ENCODE assay signal across 8 mouse cellular contexts in the genomic region with DNA sequence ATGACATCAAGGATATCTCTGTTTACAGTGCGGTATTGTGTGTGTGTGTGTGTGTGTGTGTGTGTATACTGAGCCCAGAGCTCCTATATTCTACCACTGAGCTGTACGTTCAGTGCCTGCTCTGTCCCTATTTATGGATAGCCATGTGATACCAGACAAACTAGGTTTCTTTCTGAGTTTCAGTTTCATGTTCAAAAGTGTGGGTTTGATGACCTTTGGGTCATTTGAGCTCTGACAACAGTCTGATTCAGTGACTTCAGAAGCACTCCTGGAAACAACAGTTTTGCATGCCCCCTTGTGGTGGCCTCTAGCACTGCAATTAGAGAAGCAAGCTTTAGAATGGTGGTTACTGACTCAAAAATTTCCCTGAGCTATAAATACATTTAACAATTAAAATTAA. TPM values are rescaled to one million over a fixed set of nuclear protein-coding genes. Genes with fewer than 3 reads are reported as not detected.
A peak's percentile ranks its signal among the peaks of the same experiment; 100 is the strongest.
DNase-seq lines count a peak whose midpoint lies in the region; ATAC-seq and TF ChIP-seq lines count a peak whose summit lies in the region.

No protein-coding gene starts in this region.

- H3K4me2 ChIP-seq in intestine, embryonic 16.5 days (ENCODE audit: low read depth, low read length): no peak overlapping the region

- H3K9ac ChIP-seq in intestine, embryonic 16.5 days (ENCODE audit: low read depth, low read length): no peak overlapping the region

- peak; percentile 44; the same call in 1 of the 2 replicates for TF ChIP-seq CTCF in testis, adult 2 months (IDR thresholded peaks at IDR 0.05; ENCODE audit: control insufficient read depth, insufficient read depth, insufficient replicate concordance, low read depth, low read length)

- no peak overlapping the region for H3K27ac ChIP-seq in intestine, embryonic 16.5 days (ENCODE audit: low read length)
- no peak overlapping the region for H3K27ac ChIP-seq in testis, adult 2 months (ENCODE audit: control insufficient read depth, insufficient read depth, low read depth, low read length)

- ATAC-seq in frontal cortex, adult (ENCODE audit: low TSS enrichment): peak; percentile 51; the same call in 1 of the 2 replicates
- ATAC-seq in intestine, embryonic 16.5 days: peak; percentile 58
- ATAC-seq in monocyte, adult 5-6 weeks (replicated peaks; ENCODE audit: insufficient number of reproducible peaks, low FRiP score, low TSS enrichment, poor library complexity, severe bottlenecking): peak; percentile 92

- DNase-seq in urinary bladder, adult 18-20 months (ENCODE audit: low spot score in 2 of 2): peak; percentile 43 to 66
- no peak for DNase-seq in urinary bladder, postnatal 10 days (ENCODE audit: low spot score)
- DNase-seq in cerebellum, adult 11-12 months: peak; percentile 35
- peak; percentile 65 to 79 for DNase-seq in left cerebral cortex, postnatal 25 days (ENCODE audit: low spot score in 2 of 2)

- no peak for TF ChIP-seq POLR2A in testis, adult 2 months (IDR thresholded peaks at IDR 0.05; ENCODE audit: control insufficient read depth, low read depth, low read length)

- no peaks in the 10 kb centered on the region for H3K36me3 ChIP-seq in intestine, embryonic 16.5 days (ENCODE audit: control insufficient read depth, insufficient read depth, low read length)
- no peaks in the 10 kb centered on the region for H3K36me3 ChIP-seq in testis, adult 2 months (ENCODE audit: control insufficient read depth, insufficient read depth, low read length)

- H3K27me3 ChIP-seq in intestine, embryonic 16.5 days (replicated peaks; ENCODE audit: control insufficient read depth, insufficient read depth, low read length): no peaks in the 10 kb centered on the region
- no peaks in the 10 kb centered on the region for H3K27me3 ChIP-seq in testis, adult 2 months (ENCODE audit: control insufficient read depth, insufficient read depth, low read length)

- intact Hi-C loops in left cerebral cortex, postnatal 25 days (cut with DNase I): loop anchor here (1.0 to 5.0 kb wide), 2 partner anchors 257 to 491 kb away; no protein-coding TSS in a partner anchor

- no peaks in the 10 kb centered on the region for H3K9me3 ChIP-seq in intestine, embryonic 16.5 days (ENCODE audit: control insufficient read depth, low read length)

- H3K4me1 ChIP-seq in intestine, embryonic 16.5 days (ENCODE audit: control insufficient read depth, insufficient read depth, low read length): 0 out of 2 replicates have a peak, but pooled peaks cover 4% of the 10 kb centered on the region
- no peaks in the 10 kb centered on the region for H3K4me1 ChIP-seq in testis, adult 2 months (ENCODE audit: control insufficient read depth, insufficient read depth, low read length)

- H3K4me3 ChIP-seq in intestine, embryonic 16.5 days (ENCODE audit: low read length): no peak overlapping the region
- no peak overlapping the region for H3K4me3 ChIP-seq in testis, adult 2 months (ENCODE audit: control insufficient read depth, low read depth, low read length)

- WGBS in intestine, embryonic 16.5 days: 74% methylated on average over 2 of the region's 2 CpGs

RNA-seq across cellular contexts. Expression of gene Tent2, which starts 50.9 kb away (rescaled TPM):
- 49.3 and 50.3 TPM in 2 replicates for polyA plus RNA-seq in intestine, embryonic 16.5 days (2015; fragmentation: Nextera tagmentation; extraction: Ambion mirVana)
- 10 to 100 TPM; 26.2 to 34.8 TPM for total RNA-seq in left cerebral cortex, postnatal 25 days (2021)
- 64.4 to 66.8 TPM (median 64.7 TPM) in 3 replicates for total RNA-seq in monocyte, adult 5-6 weeks (2017)
- polyA plus RNA-seq in testis, adult 2 months (2012; rRNA removed): 9.0 and 15.7 TPM in 2 replicates

RNA-seq across cellular contexts. Expression of gene Homer1, which starts 56.4 kb away (rescaled TPM):
- polyA plus RNA-seq in intestine, embryonic 16.5 days (2015; fragmentation: Nextera tagmentation; extraction: Ambion mirVana): 2.7 and 3.0 TPM in 2 replicates
- total RNA-seq in left cerebral cortex, postnatal 25 days (2021): 100 to 1,000 TPM; 372 to 460 TPM
- 18.7 to 30.9 TPM (median 19.0 TPM) in 3 replicates for total RNA-seq in monocyte, adult 5-6 weeks (2017)
- polyA plus RNA-seq in testis, adult 2 months (2012; rRNA removed): 4.7 and 5.4 TPM in 2 replicates

Comparison
In these comparisons a context has a peak if more than half of its experiments do, and no peak if none do; other contexts are left out.
1. RNA of gene Homer1, which starts 56.4 kb away (total RNA-seq): 372 to 460 TPM in left cerebral cortex, postnatal 25 days; 18.7 to 30.9 TPM in monocyte, adult 5-6 weeks; every median in the first group is over 10 times any median in the second.
2. Peak in every context shown above with its lines, with median percentiles within 50 percentile points of each other: ATAC-seq.